Mouse (Mus musculus) megakaryocyte-erythroid progenitor cell, adult 5-6 weeks (primary cell): ENCODE data around the gene Hexim1. TPM values are rescaled to one million over a fixed set of nuclear protein-coding genes. Genes with fewer than 3 reads are reported as not detected.
A peak's percentile ranks its signal among the peaks of the same experiment; 100 is the strongest.

Experiments used
- ATAC-seq: replicated peaks from 2 replicates; pipeline ENCODE4 v1.8.0; 2016; ENCODE audit warnings: mild to moderate bottlenecking, inconsistent platforms; ENCODE audit not compliant: severe bottlenecking, poor library complexity, low FRiP score, low TSS enrichment
- total RNA-seq, 2 experiments: library from RNA; stranded (forward) in 1 of 2; stranded (reverse) in 1 of 2; fragments of 200-1000, 215-1000 nt in 1 of 2; fragments of >200 nt in 1 of 2; fragmentation: Nextera tagmentation in 1 of 2; gene quantifications; 2 replicates each; pipeline ENCODE4 v1.2.3; 2014 to 2017

Hexim1 gene
- total RNA-seq, 2 experiments from 2014 or later = 15.5 to 32.0 TPM

DNA sequence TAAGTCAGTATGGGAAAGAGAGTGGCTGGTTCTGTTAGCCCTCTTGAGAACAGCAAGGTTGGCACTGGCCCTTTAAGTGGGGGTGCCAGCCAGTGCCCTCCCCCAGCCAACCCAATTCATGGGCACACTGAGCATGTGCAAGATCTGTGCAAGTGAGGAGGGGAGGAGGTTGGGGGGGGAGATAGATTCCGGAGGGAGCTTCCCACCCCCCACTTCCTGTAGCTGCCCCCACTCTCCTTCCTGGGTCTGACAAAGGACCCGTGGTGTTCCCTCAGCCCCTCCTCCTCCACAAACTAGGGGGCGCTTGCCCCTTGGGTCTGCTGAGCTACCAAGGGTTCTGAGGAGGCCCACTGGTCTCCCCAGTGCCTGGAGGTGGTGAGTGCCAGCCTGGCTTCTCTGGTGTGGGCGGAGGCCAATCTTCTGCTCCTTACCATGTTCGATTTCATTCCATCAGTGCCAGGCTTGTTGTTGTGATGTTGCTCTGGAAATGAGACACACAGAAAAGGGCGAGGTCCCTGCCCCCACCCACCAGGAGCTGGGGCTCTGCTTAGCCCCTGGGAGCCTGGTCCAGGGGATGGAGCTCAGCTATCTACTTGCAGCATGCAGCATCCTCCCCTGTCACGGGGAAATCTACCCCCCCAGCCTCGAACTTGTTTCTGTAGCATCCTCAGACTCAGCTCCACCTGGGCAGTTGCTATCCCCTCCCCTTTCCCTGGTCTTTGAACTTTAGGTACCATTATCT lies 26.6 kb downstream of the Hexim1 start:
- ATAC-seq = peak; percentile 32

- ATAC-seq = no peak
Measured at GRCm38 (mm10) chr11:103144309-103145285, 28.6 kb downstream of the Hexim1 start.

DNA sequence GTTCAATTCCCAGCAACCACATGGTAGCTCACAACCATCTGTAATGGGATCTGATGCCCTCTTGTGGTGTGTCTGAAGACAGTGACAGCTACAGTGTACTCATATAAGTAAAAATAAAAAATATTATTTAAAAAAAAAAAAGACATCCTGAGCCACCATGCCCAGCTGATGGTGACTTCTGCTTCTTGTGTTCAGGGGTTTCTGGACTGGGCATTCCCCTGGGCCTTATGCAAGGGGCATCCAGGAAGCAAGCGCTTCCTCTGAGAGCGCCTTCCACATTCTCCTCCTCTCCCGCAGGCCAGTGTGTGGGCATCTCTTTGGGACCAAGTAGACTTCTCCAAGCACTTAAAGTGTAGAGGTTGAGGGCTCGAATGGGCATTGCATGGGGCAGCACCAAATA lies 30.4 kb downstream of the Hexim1 start:
- ATAC-seq = no peak

GRCm38 (mm10) chr11:103147766-103148165 lies 31.7 kb downstream of the Hexim1 start:
- ATAC-seq = no peak

DNA sequence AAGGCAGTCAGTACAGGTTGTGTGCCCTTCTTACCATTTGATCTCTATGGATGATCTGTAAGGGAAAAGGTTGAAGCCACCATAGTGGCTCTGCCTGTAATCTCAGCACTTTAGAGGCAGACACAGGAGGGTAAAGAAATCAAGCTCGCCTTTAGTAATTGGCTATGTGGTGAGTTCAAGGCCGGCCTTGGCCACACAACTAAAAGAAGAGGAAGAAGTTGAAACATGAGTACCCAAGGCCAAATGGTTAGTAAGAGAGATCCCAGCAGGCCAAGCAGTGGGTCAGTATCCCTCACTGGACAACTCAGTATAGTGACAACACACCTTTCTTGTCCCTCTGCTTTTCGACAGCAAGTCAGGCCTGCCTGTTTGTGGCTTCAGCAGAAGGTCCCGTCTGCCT lies 33.7 kb downstream of the Hexim1 start:
- no peak for ATAC-seq

DNA sequence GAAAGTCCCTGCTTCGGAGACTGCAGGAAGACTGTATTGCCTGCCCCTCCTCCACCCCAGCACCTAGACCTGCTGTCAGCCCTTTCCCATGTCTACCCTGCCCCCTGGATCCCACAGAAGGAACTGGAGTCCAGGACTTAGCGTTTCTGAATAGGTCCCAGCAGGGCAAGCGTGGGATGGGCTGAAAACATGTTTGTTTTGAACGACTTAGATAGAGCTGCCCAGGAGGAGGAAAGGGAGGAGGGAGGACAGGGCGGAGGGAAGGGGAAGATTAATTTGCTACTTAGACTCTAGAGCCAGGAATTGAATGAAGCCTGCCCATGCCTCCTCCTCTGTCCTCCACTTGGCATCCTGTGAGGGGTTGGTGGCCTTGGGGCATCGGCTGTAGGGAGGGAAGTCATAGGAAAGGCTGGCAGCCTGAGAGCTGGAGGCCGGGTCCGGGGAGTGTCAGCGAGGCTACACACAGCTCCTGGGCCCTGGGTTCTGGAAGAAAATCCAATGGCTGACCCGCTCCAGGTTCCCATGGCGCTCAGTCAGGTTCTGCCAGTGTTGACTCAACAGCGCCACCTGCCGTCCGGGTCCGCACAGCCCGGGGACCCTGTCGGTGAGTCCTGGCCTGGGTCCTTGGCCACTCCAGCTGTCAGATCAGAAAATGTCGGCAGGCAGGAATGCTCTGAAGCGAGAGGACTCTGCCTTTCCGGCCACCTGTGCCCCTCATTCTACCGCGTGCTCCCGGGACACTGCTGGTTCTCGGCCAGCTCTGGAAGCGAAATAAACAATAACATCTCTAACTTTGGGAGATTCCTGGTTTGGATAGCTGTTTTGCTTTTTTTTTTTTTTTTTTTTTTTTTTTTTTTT lies 42.8 kb downstream of the Hexim1 start:
- ATAC-seq = peak; percentile 87

DNA sequence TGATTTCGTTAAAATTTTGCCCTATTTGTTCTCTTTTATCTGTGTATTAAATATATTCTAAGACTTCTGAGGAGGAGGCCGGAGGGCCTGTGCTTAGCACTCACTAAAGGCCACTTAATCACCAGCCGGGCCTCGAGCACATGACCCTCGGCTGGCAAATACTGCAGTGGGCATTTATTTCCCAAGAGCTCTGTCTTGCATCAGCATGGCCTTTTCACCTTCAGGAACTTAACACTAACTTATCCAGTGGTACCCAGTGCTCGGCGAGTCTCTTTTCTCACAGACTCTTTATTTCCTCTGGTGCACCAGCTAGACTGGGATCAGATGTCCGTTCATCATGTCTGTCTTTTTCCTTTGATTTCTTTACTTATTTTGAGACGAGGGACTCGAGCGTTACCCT lies 44.7 kb downstream of the Hexim1 start:
- ATAC-seq = no peak

GRCm38 (mm10) chr11:103161449-103161848 lies 45.4 kb downstream of the Hexim1 start:
- no peak for ATAC-seq

DNA sequence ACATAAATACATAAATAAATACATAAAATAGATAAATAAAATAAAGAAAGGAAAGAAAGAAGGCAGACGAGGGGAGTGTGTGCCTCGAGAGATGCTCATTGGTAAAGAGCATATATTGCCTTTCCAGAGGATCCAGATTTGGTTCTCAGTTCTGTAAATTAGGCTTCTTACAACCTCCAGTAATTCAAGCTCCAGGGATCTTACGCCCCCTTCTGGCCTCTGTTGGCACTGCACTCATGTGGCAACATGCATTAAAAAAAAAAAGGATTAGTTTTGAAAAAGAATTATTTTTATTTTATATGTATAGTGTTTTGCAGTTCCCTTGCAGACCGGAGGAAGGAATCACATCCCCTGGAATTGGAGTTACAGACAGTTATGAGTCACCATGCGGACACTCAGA lies 46.1 kb downstream of the Hexim1 start:
- ATAC-seq = no peak

- ATAC-seq = peak; percentile 71
Measured at GRCm38 (mm10) chr11:103164391-103164790, 48.4 kb downstream of the Hexim1 start.

- ATAC-seq = peak; percentile 65; the same call in 1 of the 2 replicates
Measured at GRCm38 (mm10) chr11:103168690-103169390, 52.8 kb downstream of the Hexim1 start.

Other genes with a start within 250 kb of the Hexim1 start
- gene Eftud2, start 235.2 kb upstream of the Hexim1 start, total RNA-seq (2014; fragmentation: Nextera tagmentation) = 335 and 342 TPM in 2 replicates
- gene Eftud2, start 235.2 kb upstream of the Hexim1 start, total RNA-seq (2017) = 171 and 175 TPM in 2 replicates
- gene Ccdc103, start 235.0 kb upstream of the Hexim1 start, total RNA-seq (2014; fragmentation: Nextera tagmentation) = 2.0 TPM in 1 of 2 replicates, not detected in the other
- gene Ccdc103, start 235.0 kb upstream of the Hexim1 start, total RNA-seq (2017) = not detected in 2 replicates
- not detected in 2 replicates for gene Fam187a, start 231.1 kb upstream of the Hexim1 start, total RNA-seq (2014; fragmentation: Nextera tagmentation)
- not detected in 2 replicates for gene Fam187a, start 231.1 kb upstream of the Hexim1 start, total RNA-seq (2017)
- gene Gfap, start 215.3 kb upstream of the Hexim1 start, total RNA-seq (2014; fragmentation: Nextera tagmentation) = 0.40 and 1.1 TPM in 2 replicates
- gene Gfap, start 215.3 kb upstream of the Hexim1 start, total RNA-seq (2017) = 0.08 and 1.5 TPM in 2 replicates
- 26.7 and 29.3 TPM in 2 replicates for gene Kif18b, start 191.1 kb upstream of the Hexim1 start, total RNA-seq (2014; fragmentation: Nextera tagmentation)
- 11.4 and 14.5 TPM in 2 replicates for gene Kif18b, start 191.1 kb upstream of the Hexim1 start, total RNA-seq (2017)
- gene C1ql1, start 169.5 kb upstream of the Hexim1 start, total RNA-seq (2014; fragmentation: Nextera tagmentation) = not detected in 2 replicates
- not detected in 2 replicates for gene C1ql1, start 169.5 kb upstream of the Hexim1 start, total RNA-seq (2017)
- gene Nmt1, start 88.0 kb upstream of the Hexim1 start, total RNA-seq (2014; fragmentation: Nextera tagmentation) = 33.2 and 36.9 TPM in 2 replicates
- 37.6 and 42.0 TPM in 2 replicates for gene Nmt1, start 88.0 kb upstream of the Hexim1 start, total RNA-seq (2017)
- gene Dcakd, start 87.9 kb upstream of the Hexim1 start, total RNA-seq (2014; fragmentation: Nextera tagmentation) = 24.5 and 40.3 TPM in 2 replicates
- 4.0 and 9.3 TPM in 2 replicates for gene Dcakd, start 87.9 kb upstream of the Hexim1 start, total RNA-seq (2017)
- gene Plcd3, start 14.6 kb upstream of the Hexim1 start, total RNA-seq (2014; fragmentation: Nextera tagmentation) = not detected in 2 replicates
- not detected in 2 replicates for gene Plcd3, start 14.6 kb upstream of the Hexim1 start, total RNA-seq (2017)
- gene Acbd4, start 14.5 kb upstream of the Hexim1 start, total RNA-seq (2014; fragmentation: Nextera tagmentation) = 6.8 and 15.5 TPM in 2 replicates
- gene Acbd4, start 14.5 kb upstream of the Hexim1 start, total RNA-seq (2017) = 10.8 and 11.4 TPM in 2 replicates
- gene Hexim2, start 16.2 kb downstream of the Hexim1 start, total RNA-seq (2014; fragmentation: Nextera tagmentation) = 4.1 and 12.1 TPM in 2 replicates
- 1.6 and 7.8 TPM in 2 replicates for gene Hexim2, start 16.2 kb downstream of the Hexim1 start, total RNA-seq (2017)
- gene Fmnl1, start 54.9 kb downstream of the Hexim1 start, total RNA-seq (2014; fragmentation: Nextera tagmentation) = 32.2 and 35.9 TPM in 2 replicates
- 7.4 and 9.7 TPM in 2 replicates for gene Fmnl1, start 54.9 kb downstream of the Hexim1 start, total RNA-seq (2017)
- gene 1700023F06Rik, start 92.3 kb downstream of the Hexim1 start, total RNA-seq (2014; fragmentation: Nextera tagmentation) = not detected in 2 replicates
- gene 1700023F06Rik, start 92.3 kb downstream of the Hexim1 start, total RNA-seq (2017) = not detected in 2 replicates
- gene Spata32, start 102.2 kb downstream of the Hexim1 start, total RNA-seq (2014; fragmentation: Nextera tagmentation) = not detected in 2 replicates
- gene Spata32, start 102.2 kb downstream of the Hexim1 start, total RNA-seq (2017) = not detected in 2 replicates
- gene Map3k14, start 151.2 kb downstream of the Hexim1 start, total RNA-seq (2014; fragmentation: Nextera tagmentation) = 1.8 and 2.9 TPM in 2 replicates
- 1.2 and 3.1 TPM in 2 replicates for gene Map3k14, start 151.2 kb downstream of the Hexim1 start, total RNA-seq (2017)
- 1.4 and 3.3 TPM in 2 replicates for gene Arhgap27, start 247.5 kb downstream of the Hexim1 start, total RNA-seq (2014; fragmentation: Nextera tagmentation)
- 2.1 and 11.1 TPM in 2 replicates for gene Arhgap27, start 247.5 kb downstream of the Hexim1 start, total RNA-seq (2017)